Mouse (Mus musculus) hematopoietic stem cell, adult 5-6 weeks (primary cell): ENCODE results near the gene Cd9. TPM values are rescaled to one million over a fixed set of nuclear protein-coding genes. Genes with fewer than 3 reads are reported as not detected.

Source experiments
- ATAC-seq, 2 experiments: fragments of 125-278 bp in 1 of 2; replicated peaks in 1 of 2; 2 replicates each; pipeline ENCODE4 v1.8.0; 2016 to 2017; ENCODE audit warnings: inconsistent platforms in 2 of 2, mild to moderate bottlenecking in 2 of 2, moderate number of reproducible peaks in 2 of 2, low read depth in 1 of 2, moderate TSS enrichment in 1 of 2; ENCODE audit not compliant: low FRiP score in 2 of 2, poor library complexity in 2 of 2, severe bottlenecking in 2 of 2, insufficient read depth in 1 of 2, low TSS enrichment in 1 of 2
- total RNA-seq: library from RNA; stranded (forward); fragments of 172-1452, 232-1000 nt; gene quantifications from 2 replicates; pipeline ENCODE4 v1.2.3, GENCODE M21; 2017

Gene Cd9
- total RNA-seq, 1 experiment from 2014 or later: 83.3 TPM

GRCm38 (mm10) chr6:125481667-125482390, 12.8 kb downstream of the Cd9 start:
- ATAC-seq: peak; percentile 40 to 55

DNA sequence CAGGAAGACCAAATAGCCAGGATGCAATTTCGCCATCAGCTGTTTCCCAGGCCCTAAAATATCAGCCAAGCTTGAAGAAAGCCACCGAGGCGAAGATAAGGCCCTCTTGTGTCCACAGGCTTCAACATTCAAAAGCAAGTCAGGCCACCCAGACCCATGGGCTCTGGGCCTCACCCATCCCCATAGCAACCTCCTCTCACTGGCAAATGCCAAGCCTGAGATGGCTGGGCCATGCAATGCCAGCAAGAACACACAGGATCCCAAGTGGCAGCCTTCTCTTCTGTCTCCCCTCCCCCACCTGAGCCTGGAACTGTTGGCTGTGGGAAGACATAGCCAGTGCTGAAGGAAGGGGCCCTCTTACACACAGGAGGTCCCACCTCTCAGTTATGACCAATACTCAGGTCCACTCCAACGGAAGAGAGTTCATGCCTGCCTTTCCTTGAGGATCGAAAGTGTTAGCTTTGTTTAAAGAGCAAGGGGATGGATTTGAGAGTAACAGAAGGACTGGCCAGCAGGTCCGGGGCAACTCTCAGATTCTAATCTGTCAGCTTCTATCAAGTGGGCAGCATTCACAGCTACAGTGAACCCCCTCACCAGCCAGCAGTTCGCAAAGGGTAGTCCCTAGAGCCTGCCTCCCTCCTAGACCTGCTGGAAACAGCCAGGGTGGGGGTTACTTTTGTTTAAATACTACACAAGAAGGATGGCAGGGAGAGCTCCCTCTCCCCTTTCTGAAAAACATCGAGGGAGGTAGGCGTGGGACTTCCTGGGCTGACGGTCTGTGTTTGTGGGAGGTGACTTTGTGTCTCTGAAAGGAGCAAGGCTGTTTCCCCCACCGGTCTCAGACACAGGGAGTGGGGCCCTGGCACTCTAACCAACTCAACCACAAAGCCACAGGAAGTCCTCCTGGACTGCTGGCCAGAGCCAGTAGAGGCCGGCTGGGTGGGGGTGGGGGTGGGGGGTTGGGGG, 13.9 kb downstream of the Cd9 start:
- peak; percentile 47 to 50 for ATAC-seq

DNA sequence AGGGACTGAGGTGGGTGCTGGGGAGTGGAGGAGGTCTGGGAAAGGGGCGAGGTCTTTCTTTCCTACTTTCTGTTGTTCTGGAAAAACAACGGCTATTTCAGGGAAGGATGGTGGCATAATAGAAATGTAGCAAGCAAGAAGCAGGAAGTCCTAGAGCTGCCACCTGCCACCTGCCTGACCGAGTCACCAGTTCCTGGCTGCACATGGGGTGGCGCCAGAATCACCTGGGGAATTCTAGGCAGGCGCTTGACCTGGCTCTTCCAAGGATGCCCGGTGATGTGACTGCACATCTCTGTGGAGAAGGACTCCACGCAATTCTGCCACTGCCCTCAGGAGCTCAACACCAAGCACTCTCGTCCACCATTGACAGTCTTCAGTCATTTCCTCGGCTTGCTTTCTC, 15.2 kb downstream of the Cd9 start:
- no peak for ATAC-seq

DNA sequence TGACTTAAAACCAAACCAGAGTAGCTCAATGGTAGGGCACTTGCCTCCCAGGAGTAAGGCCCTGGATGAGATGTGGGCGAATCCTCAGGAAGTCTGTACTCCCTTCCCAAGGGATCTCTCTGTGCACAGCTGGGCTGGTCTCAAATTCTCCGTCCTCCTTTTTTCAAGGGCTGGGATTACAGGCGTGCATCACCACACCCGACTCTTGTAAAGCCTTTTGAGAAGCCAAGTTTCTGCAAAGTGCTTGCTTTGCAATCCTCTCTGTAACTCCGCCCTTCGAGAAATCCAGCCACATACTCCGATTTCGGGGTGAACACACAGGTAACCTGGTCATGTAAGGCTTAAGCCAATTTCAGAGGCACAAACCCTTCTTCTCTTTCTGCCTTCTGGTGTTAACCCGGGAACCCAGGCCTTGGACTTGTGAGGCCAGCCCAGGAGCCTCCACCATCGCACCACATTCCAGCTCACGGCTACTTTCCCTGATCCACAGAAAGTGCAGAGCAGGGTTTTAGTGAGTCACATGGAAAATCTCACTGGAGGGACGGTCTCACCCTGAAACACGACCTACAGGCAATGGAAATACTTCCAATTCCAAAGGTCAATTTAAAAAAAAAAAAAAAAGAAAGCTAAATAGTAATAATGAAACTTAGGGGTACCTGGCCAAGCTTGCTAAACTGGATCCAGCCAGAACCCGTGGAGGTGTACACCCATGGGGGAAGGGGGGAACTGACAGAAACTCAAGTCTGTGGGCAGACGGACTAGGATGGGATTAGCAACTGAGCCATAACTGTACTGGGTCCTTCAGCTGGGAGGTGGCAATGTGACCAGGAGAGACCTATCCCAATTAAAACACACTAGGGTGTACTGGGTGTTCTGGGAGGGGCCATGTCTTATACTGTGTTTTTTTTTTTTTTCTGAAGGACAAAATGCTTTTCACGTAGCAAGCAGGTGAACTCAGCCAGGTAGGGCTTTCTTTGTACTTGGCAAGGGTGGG, 16.2 kb downstream of the Cd9 start:
- no peak for ATAC-seq

DNA sequence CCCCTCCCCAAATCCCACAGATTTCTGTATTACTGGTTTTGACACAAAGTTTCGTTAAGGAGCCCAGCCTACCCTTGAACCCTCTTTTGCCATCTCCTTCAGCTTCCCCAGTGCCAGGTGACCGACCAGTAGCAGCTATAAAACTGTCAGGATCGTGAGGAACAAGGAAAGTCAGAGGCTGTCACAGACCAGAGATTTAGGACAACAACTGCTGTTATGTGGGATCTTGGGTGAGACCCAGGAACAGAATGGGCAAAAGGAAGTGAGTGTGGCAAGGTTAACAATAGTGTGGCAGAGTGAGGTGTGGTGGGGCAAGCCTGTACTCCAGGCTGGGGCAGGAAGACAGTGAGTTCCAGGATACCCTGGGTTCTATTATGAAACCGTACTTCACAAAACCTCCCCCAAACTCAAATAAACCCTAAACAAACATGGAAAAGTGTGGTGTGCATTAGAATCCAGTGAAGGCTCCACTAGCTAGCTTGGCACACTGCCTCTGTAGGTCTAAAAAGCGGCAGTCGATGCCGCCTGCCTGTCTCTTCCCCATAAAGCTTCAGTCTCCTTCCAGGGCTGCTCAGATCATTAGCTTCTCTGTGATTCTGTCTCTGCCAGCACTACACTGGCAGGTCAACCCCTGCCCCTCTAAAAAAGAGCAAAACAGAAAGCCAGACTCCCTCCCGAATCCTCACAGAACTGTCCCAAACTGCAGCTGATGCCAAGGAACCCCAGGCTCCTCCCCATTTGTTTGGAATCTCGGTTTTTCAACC, 17.6 kb downstream of the Cd9 start:
- ATAC-seq: no peak

GRCm38 (mm10) chr6:125476090-125476489, 18.5 kb downstream of the Cd9 start:
- ATAC-seq: no peak

DNA sequence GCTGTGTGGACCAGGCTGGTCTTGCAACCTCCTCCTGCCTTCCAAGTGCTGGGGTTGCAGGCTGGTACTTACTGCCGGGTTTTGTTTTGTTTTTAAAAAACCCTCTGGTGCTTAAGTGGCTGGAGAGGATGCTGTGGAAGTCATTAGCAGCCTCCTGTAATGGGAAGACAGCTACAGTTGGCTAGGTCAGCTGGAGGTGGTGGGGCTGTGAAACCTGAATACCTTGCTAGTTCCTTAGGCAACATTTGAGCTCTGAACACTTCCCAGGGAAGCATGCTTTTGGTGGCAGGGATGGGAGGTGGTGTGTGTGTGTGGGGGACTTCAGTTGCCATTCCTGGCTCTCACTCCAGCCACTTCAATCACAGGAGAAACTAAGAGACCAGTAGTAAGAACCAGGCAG, 19.4 kb downstream of the Cd9 start:
- ATAC-seq: no peak

- ATAC-seq: 0 out of 4 replicates have a peak, but pooled peaks of 1 of the 2 experiments have one; percentile 6
Measured at GRCm38 (mm10) chr6:125473939-125474338, 20.7 kb downstream of the Cd9 start.

DNA sequence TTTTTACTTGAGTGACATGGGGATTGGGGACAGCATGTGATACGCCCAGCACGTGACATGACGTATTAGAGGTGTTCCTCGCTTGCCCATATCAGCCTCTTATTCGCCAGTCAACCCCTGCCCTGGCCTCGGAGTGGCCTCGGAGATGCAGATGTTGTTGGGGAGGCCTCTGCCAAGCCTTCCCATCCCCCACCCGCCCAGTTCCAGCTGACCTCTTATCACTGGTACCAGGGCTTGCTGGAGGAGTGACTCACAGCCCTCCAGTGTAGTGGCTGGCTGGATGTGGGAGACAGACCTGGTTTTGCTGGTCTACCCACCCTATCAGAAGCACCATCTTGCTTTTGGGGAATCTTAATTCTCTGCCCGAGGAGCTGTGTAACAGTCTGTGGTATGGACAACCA, 21.3 kb downstream of the Cd9 start:
- ATAC-seq: peak in 1 of 2 experiments; percentile 33; a peak in 2 of 4 replicates

- ATAC-seq: no peak
Measured at GRCm38 (mm10) chr6:125471921-125472320, 22.7 kb downstream of the Cd9 start.

GRCm38 (mm10) chr6:125471326-125471725, 23.3 kb downstream of the Cd9 start:
- ATAC-seq: no peak

DNA sequence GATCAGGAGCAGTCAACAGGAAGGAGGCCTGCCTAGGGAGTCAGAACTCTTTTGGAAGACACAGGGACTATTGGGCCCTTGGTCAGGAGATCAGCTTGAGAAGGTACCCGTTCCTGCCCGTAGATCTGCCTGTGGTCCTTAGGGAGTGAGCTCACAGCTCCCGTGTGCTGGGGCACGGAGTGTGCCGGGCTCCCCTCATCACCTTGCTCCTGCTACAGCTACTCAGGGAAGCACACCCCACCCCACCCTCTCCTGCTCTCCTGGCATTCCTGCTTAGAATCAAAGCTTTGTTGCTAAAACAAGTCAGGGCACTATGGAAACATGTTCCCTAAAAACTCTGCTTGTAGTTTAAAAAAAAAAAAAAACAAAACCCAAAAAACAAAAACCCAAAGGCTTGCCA, 24.0 kb downstream of the Cd9 start:
- ATAC-seq: no peak

DNA sequence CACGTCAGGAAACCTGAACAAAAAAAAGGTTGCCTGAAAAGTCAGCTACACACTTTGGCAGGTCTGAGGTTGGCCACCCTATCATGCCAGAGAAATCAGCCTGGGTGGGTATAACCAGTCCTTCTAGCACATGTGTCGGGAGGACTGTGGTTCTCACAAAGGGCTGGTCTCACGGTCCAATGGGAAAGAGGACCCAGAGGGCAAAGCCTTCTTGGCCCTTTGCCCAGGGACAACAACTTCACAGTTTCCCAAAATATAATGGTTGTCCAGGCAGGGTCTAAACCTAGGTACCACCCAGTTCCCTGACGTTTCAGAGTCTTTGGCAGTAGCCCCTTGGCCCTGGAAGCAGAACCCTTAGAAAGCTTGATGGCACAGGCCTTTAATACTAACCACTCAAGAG, 25.4 kb downstream of the Cd9 start:
- ATAC-seq: no peak

DNA sequence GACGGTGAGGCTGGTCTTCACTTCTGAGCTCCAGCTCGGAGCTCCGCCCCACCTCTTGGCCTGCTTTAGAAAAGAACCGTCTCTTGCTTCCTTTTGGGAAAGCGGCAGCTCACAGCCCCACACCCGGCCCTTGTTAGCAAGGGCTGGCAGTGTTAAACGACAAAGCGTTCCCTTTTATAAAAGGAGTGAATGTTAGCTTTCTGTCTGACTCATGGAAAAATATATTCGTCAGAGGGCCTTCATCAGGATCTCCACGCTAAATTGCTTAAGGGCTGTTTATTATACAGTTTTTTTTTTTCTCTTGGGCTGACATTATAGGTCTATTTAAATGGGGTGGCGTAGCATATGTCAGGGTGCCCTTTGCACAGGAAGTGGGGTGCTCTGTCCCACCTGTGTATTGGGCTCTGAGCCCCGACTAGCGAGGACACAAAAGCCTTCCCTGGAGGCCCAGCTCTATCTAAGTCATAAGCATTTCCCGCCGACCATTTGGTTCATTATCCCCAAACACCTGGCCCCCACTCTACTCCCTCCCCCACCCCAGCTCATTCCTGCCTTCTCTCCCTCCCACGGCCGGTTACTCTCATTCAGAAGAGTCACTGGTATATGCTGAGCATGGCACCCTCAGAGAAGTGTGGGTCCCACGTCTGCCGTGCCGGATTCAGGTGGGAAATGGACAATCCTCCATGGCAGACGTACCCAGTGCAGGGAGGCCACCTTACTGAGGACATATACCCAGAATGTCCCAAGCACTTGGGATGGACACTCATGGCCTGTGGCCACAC, 26.2 kb downstream of the Cd9 start:
- ATAC-seq: no peak

DNA sequence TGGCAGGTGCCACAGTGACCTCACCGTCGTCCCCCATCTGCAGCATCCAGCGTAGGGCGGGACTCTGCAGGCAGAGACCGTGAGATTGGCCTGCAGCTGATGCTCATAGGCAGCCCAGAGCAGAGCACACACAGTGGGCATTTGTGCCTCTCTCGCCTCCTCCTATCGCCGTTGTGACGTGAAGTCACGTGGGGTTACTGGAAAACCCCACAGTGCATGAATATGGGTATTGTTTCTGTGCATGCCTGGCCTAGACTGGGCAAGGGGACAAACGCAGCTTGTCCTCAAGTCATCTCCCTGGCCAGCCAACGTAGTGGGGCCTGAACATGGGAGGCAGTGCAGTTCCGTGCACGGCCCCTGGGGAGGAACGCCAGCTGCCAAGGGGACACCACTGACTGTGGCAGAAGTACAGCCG, 27.3 kb downstream of the Cd9 start:
- ATAC-seq: peak; percentile 35 to 38; a peak in 2 of 4 replicates

DNA sequence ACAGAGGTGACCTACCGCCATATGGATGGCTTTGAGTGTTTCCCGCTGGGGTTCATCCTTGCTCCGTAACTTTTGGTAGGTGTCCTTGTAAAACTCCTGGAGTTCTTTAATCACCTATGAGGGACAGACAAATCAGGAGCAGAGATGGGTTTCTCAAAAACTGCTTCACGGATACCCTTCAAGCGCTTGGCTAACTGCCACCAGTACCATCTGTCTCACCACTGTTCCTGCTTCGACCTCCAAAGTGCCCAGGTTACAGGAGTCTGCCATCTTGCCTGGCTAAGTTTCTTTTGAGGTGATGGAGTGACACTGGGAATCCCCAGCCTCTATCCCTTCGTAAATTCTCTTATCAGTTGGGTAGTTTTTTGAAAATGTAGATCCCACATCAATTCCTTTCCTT, 32.3 kb downstream of the Cd9 start:
- no peak for ATAC-seq
